Mouse (Mus musculus): ENCODE data around the gene Olfr429. TPM values are rescaled to one million over a fixed set of nuclear protein-coding genes. Genes with fewer than 3 reads are reported as not detected.
A peak's percentile ranks its signal among the peaks of the same experiment; 100 is the strongest.
"Not testable (repeated sequence)": the region's sequence is repeated elsewhere in the genome, so short reads cannot be mapped to it uniquely, and the experiment has no call there.

Olfr429 gene
- not detected for total RNA-seq (2021)

- DNase-seq = no peak
Measured at GRCm38 (mm10) chr1:174084031-174084430, at the start of gene Olfr429. Gene Olfr429 (plus strand): TSS chr1:174084331.

GRCm38 (mm10) chr1:174035841-174036240 lies 48.3 kb upstream of the Olfr429 start:
- no peak for DNase-seq

- DNase-seq = no peak
Measured at GRCm38 (mm10) chr1:174038480-174038879, 45.7 kb upstream of the Olfr429 start.

- DNase-seq = peak; percentile 76
Measured at GRCm38 (mm10) chr1:174040523-174041177, 43.5 kb upstream of the Olfr429 start, which contains the start of gene Olfr433. Gene Olfr433 (plus strand): TSS chr1:174040705.

DNA sequence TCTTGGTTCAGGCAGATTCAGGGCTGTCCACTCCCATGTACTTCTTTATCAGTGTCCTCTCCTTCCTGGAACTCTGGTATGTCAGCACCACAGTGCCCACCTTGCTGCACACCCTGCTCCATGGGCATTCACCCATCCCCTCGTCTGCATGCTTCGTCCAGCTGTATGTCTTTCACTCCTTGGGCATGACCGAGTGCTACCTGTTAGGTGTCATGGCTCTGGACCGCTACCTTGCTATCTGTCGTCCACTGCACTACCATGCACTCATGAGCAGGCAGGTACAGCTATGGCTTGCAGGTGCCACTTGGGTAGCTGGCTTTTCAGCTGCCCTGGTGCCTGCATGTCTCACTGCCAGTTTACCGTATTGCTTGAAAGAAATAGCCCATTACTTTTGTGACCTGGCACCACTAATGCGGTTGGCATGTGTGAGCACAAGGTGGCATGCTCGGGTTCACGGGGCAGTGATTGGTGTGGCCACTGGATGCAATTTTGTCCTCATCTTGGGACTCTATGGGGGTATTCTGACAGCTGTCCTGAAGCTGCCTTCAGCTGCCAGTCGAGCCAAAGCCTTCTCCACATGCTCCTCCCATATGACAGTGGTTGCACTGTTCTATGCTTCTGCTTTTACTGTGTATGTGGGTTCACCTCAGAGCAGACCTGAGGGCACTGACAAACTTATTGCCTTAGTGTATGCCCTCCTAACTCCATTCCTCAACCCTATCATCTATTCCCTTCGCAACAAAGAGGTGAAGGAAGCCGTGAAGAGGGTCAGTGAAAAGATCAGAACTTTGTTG lies 41.8 kb upstream of the Olfr429 start:
- DNase-seq = not testable (repeated sequence)

- DNase-seq = no peak
Measured at GRCm38 (mm10) chr1:174044431-174044830, 39.7 kb upstream of the Olfr429 start.

GRCm38 (mm10) chr1:174048227-174048626 lies 35.9 kb upstream of the Olfr429 start:
- not testable (repeated sequence) for DNase-seq

GRCm38 (mm10) chr1:174048893-174049292 lies 35.2 kb upstream of the Olfr429 start, which contains the start of gene Olfr432:
Gene Olfr432 (plus strand): TSS chr1:174049205.
- DNase-seq = no peak

DNA sequence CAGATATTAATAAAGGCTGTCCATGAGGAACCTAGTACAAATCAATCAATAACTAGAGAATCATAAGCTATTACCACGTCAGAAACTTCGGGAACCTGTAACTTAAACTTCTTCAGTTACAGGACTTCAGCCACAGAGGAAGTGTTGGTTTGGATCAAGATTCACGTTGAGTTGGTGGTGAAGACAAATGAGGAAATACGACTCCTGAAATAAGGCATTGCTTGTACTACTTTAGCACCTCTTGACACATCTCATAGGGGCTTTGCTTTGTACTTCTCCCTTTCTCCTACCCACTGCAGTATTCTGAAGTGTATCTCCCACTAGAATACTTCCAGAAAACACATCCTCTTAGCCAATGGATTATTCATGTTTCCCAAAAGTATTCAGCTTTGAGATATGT lies 34.8 kb upstream of the Olfr429 start:
- not testable (repeated sequence) for DNase-seq

DNA sequence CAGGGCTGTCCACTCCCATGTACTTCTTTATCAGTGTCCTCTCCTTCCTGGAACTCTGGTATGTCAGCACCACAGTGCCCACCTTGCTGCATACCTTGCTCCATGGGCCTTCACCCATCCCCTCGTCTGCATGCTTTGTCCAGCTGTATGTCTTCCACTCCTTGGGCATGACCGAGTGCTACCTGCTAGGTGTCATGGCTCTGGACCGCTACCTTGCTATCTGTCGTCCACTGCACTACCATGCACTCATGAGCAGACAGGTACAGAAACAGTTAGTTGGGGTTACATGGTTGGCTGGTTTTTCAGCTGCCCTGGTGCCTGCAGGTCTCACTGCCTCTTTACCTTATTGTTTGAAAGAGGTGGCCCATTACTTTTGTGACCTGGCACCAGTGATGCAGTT lies 33.6 kb upstream of the Olfr429 start:
- no peak for DNase-seq

DNA sequence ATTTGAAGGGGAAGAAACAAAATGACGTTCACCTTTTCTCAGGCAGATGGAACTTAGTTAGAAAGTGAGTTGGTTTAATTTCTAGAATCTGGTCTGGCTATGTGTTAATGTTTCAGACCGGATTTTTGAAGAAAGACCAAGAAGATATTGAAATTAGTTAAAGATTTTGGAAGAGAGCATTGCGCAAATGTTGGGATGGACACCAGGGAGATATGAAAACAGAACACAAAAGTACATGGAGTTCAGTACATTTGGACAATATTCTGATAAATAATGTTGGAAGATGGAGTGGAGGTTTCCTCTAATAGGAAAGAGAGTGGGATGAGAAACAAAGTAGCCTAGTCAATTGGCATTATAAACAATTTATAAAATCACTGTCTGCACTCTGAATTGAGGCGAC lies 32.6 kb upstream of the Olfr429 start:
- no peak for DNase-seq

GRCm38 (mm10) chr1:174051931-174052536 lies 32.1 kb upstream of the Olfr429 start:
- DNase-seq = no peak

- no peak for DNase-seq
Measured at GRCm38 (mm10) chr1:174052981-174053380, 31.1 kb upstream of the Olfr429 start.

DNA sequence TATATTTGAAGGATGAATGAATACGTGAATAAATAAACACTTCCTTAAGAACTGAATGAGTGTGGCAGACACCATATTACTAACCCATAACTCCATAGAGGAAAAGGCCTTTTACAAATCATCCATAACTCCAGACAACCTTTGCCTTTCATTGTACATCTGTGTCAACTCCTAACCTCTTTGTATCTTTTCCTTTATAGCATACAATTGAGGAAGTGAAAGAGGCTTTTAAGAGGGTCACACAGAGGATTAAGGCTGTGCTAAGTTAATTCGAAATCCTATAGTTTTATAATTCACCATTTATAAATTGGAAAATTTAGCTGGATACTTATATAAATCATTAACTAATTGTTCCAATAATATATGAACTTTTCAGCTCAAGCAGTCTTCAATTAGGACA lies 28.9 kb upstream of the Olfr429 start:
- DNase-seq = no peak

- no peak for DNase-seq
Measured at GRCm38 (mm10) chr1:174066305-174066704, 17.8 kb upstream of the Olfr429 start, which contains the start of gene Olfr430. Gene Olfr430 (plus strand): TSS chr1:174066605.

- DNase-seq = no peak
Measured at GRCm38 (mm10) chr1:174096591-174096990, 12.5 kb downstream of the Olfr429 start, which contains the start of gene Olfr427. Gene Olfr427 (plus strand): TSS chr1:174096891.

DNA sequence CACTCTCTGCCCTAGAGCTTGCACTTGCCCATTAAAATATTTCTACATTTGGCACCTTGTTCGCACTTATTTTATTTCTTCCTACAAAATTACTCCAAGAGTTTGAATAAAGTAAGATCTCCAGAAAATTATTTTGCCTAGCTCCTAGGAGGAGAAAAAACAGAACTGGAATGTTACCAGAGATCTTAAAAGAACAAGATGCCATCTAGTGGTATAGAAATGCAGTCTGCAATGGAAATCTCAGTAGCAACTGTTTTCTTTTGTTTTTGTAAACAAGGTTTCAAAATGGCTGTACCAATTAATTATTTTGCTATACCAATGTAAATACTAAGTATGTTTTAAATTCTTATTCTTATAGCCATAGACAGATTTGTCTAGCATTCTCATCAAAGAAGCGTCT lies 19.6 kb downstream of the Olfr429 start:
- DNase-seq = no peak

DNA sequence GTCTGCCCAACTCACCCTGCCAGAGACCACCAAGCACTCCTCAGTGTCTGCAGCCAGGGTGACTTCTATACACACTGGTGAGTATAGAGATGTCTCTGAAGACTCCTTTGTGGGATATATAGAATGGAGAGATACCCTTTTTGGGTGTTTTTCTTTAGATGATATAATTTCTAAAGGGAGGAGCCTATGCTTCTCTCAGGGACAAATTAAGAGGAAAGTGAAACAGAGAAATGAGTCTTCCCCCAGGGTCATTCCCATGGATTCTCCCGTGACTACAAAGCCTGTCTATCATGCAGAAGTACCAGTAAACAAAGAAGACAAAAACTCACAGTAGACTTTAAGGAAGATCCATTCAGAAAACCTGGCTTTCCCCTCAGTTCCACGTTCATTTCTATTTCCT lies 36.9 kb downstream of the Olfr429 start, which contains the start of gene Olfr231:
Gene Olfr231, minus strand, starts transcription at position 101 of the 400 bp plus-strand sequence.
- no peak for DNase-seq

DNA sequence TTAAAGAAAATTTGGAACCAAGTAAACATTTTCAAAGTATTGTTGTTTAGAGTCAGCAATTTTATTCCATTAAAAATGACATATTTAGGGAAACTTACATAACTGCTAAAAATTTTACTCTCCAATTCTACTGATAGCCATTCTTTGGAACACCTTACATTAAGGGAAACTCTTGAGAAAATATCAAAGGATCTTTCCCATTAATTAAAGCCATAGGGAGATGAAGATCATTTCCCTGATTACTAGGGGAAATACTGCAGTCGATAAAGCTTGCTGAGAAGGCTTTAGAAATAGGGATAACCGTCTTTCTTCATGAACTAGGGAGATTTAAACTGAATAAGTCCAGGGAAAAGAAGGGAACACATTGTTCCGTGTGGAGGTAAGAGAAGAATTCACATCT lies 47.1 kb downstream of the Olfr429 start, which contains the start of gene Olfr424:
Gene Olfr424, plus strand, starts transcription at position 301 of the 400 bp plus-strand sequence.
- DNase-seq = no peak

GRCm38 (mm10) chr1:174131999-174132398 lies 47.9 kb downstream of the Olfr429 start:
- no peak for DNase-seq
